Mouse (Mus musculus) kidney, adult 2 months (tissue): ENCODE measurements around the gene Prss53.

Source experiments
- CTCF ChIP-seq: fragments of 200-500 bp; conservative IDR thresholded peaks from 2 replicates; pipeline ENCODE4 v1.5.1; 2011; ENCODE audit warnings: low read depth, mild to moderate bottlenecking, control low read depth, low read length, moderate library complexity, mixed read lengths; ENCODE audit not compliant: insufficient read depth, insufficient read length
- POLR2A ChIP-seq: fragments of 200-500 bp; IDR thresholded peaks from one replicate; pipeline ENCODE4 v1.6.1; 2011; ENCODE audit warnings: low read depth, low read length, control low read depth

- TF ChIP-seq CTCF (no peak), POLR2A (no peak)
These were observed 9.2 kb upstream of the Prss53 start for GRCm38 (mm10) chr7:127899997-127900396.
